Mouse (Mus musculus): Measurements from ENCODE around the gene Spata31d1b. TPM values are rescaled to one million over a fixed set of nuclear protein-coding genes. Genes with fewer than 3 reads are reported as not detected.

The Spata31d1b gene
- polyA plus RNA-seq, 1 experiment = 0.37 TPM

- Histone ChIP-seq H3K4me1 (ENCODE audit: control insufficient read depth, insufficient read depth, low read length) (no peaks in the 10 kb centered on the region), H3K4me3 (ENCODE audit: low read depth, low read length) (no peak overlapping the region), H3K9me3 (replicated peaks; ENCODE audit: control insufficient read depth, insufficient read depth, low read length, poor library complexity, severe bottlenecking) (no peaks in the 10 kb centered on the region), H3K36me3 (ENCODE audit: control insufficient read depth, insufficient read depth, low read length, poor library complexity, severe bottlenecking) (no peaks in the 10 kb centered on the region), H3K9ac (ENCODE audit: low read depth, poor library complexity, severe bottlenecking) (no peak overlapping the region), H3K27me3 (ENCODE audit: control insufficient read depth, insufficient read depth, low read length, poor library complexity, severe bottlenecking) (no peaks in the 10 kb centered on the region), H3K27ac (ENCODE audit: insufficient read depth, low read length) (no peak overlapping the region)
- no peak for TF ChIP-seq EP300 (IDR thresholded peaks at IDR 0.05; ENCODE audit: insufficient read depth, low read depth, low read length)
- no peak for TF ChIP-seq CTCF (IDR thresholded peaks at IDR 0.05; ENCODE audit: low read depth, low read length)
- TF ChIP-seq POLR2A (IDR thresholded peaks at IDR 0.05; ENCODE audit: insufficient read depth, low read length) = no peak
These were observed 22.8 kb upstream of the Spata31d1b start for GRCm38 (mm10) chr13:59689313-59689712.

DNA sequence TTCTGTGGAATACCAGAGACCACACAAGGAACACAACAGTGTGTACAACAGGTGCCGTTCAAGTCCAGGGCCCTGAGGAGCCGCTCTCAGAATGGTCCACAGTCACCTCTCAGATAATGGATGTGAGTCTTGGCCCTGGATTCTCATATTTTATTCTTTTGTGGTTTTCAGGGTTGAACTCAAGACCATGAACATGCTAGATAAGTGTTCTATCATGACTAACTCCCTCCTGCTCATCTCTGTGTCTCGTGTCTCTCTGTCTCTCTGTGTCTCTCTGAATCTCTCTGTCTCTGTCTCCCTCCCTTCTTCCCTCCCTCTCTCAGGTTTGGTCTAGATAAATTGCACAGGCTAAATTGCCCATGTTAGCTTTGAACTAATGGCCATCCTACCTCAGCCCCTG lies 22.2 kb upstream of the Spata31d1b start:
- TF ChIP-seq POLR2A (IDR thresholded peaks at IDR 0.05; ENCODE audit: insufficient read depth, low read length) (no peak), EP300 (IDR thresholded peaks at IDR 0.05; ENCODE audit: insufficient read depth, low read depth, low read length) (no peak), CTCF (IDR thresholded peaks at IDR 0.05; ENCODE audit: low read depth, low read length) (no peak)
- Histone ChIP-seq H3K9ac (ENCODE audit: low read depth, poor library complexity, severe bottlenecking) (no peak overlapping the region), H3K9me3 (replicated peaks; ENCODE audit: control insufficient read depth, insufficient read depth, low read length, poor library complexity, severe bottlenecking) (no peaks in the 10 kb centered on the region), H3K4me1 (ENCODE audit: control insufficient read depth, insufficient read depth, low read length) (no peaks in the 10 kb centered on the region), H3K27ac (ENCODE audit: insufficient read depth, low read length) (no peak overlapping the region), H3K36me3 (ENCODE audit: control insufficient read depth, insufficient read depth, low read length, poor library complexity, severe bottlenecking) (no peaks in the 10 kb centered on the region), H3K27me3 (ENCODE audit: control insufficient read depth, insufficient read depth, low read length, poor library complexity, severe bottlenecking) (no peaks in the 10 kb centered on the region), H3K4me3 (ENCODE audit: low read depth, low read length) (no peak overlapping the region)

- Histone ChIP-seq H3K4me1 (ENCODE audit: control insufficient read depth, insufficient read depth, low read length) (no peaks in the 10 kb centered on the region), H3K36me3 (ENCODE audit: control insufficient read depth, insufficient read depth, low read length, poor library complexity, severe bottlenecking) (no peaks in the 10 kb centered on the region), H3K4me3 (ENCODE audit: low read depth, low read length) (no peak overlapping the region), H3K9ac (ENCODE audit: low read depth, poor library complexity, severe bottlenecking) (no peak overlapping the region), H3K27ac (ENCODE audit: insufficient read depth, low read length) (no peak overlapping the region), H3K9me3 (replicated peaks; ENCODE audit: control insufficient read depth, insufficient read depth, low read length, poor library complexity, severe bottlenecking) (no peaks in the 10 kb centered on the region), H3K27me3 (ENCODE audit: control insufficient read depth, insufficient read depth, low read length, poor library complexity, severe bottlenecking) (no peaks in the 10 kb centered on the region)
- TF ChIP-seq EP300 (IDR thresholded peaks at IDR 0.05; ENCODE audit: insufficient read depth, low read depth, low read length) (no peak), POLR2A (IDR thresholded peaks at IDR 0.05; ENCODE audit: insufficient read depth, low read length) (no peak), CTCF (IDR thresholded peaks at IDR 0.05; ENCODE audit: low read depth, low read length) (peak; percentile 28)
These were observed 21.5 kb upstream of the Spata31d1b start for GRCm38 (mm10) chr13:59690576-59690975.

- no peak overlapping the region for H3K4me3 ChIP-seq (ENCODE audit: low read depth, low read length)
- TF ChIP-seq POLR2A (IDR thresholded peaks at IDR 0.05; ENCODE audit: insufficient read depth, low read length) (no peak), EP300 (IDR thresholded peaks at IDR 0.05; ENCODE audit: insufficient read depth, low read depth, low read length) (no peak), CTCF (IDR thresholded peaks at IDR 0.05; ENCODE audit: low read depth, low read length) (no peak)
- H3K27ac ChIP-seq (ENCODE audit: insufficient read depth, low read length) = no peak overlapping the region
- H3K9me3 ChIP-seq (replicated peaks; ENCODE audit: control insufficient read depth, insufficient read depth, low read length, poor library complexity, severe bottlenecking) = no peaks in the 10 kb centered on the region
- H3K9ac ChIP-seq (ENCODE audit: low read depth, poor library complexity, severe bottlenecking) = no peak overlapping the region
- H3K4me1 ChIP-seq (ENCODE audit: control insufficient read depth, insufficient read depth, low read length) = no peaks in the 10 kb centered on the region
- no peaks in the 10 kb centered on the region for H3K27me3 ChIP-seq (ENCODE audit: control insufficient read depth, insufficient read depth, low read length, poor library complexity, severe bottlenecking)
- H3K36me3 ChIP-seq (ENCODE audit: control insufficient read depth, insufficient read depth, low read length, poor library complexity, severe bottlenecking) = no peaks in the 10 kb centered on the region
These were observed 20.6 kb upstream of the Spata31d1b start for GRCm38 (mm10) chr13:59691478-59691877.

DNA sequence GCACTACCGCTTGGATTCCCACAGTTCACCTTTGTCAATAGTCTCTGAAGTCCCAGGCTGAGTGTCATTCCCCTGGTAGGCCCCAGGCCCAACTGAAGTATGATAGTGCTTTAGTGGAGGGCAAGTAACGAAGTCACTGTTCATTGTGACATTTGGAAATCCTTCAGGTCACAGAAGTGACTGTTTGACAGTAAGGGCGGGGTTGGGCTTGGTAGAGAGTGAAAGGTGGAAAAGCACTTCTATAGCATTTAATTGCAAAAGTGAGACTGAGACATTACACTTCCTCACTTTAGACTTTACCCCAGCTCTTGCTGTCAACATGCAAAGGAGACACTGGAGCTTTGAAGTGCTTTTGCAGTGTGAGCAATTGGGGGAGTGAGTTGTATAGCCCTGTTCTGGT lies 18.1 kb upstream of the Spata31d1b start, which contains the start of gene 4921517D22Rik:
Gene 4921517D22Rik, minus strand, starts transcription at position 101 of the 400 bp plus-strand sequence.
- no peak within 1 kb of the TSS for H3K27ac ChIP-seq (ENCODE audit: insufficient read depth, low read length)
- H3K36me3 ChIP-seq (ENCODE audit: control insufficient read depth, insufficient read depth, low read length, poor library complexity, severe bottlenecking) = no peaks in the 10 kb centered on the region
- no peaks in the 10 kb centered on the region for H3K27me3 ChIP-seq (ENCODE audit: control insufficient read depth, insufficient read depth, low read length, poor library complexity, severe bottlenecking)
- TF ChIP-seq EP300 (IDR thresholded peaks at IDR 0.05; ENCODE audit: insufficient read depth, low read depth, low read length) = no peak
- TF ChIP-seq POLR2A (IDR thresholded peaks at IDR 0.05; ENCODE audit: insufficient read depth, low read length) = no peak
- TF ChIP-seq CTCF (IDR thresholded peaks at IDR 0.05; ENCODE audit: low read depth, low read length) = no peak
- no peak within 1 kb of the TSS for H3K4me3 ChIP-seq (ENCODE audit: low read depth, low read length)
- no peaks in the 10 kb centered on the region for H3K9me3 ChIP-seq (replicated peaks; ENCODE audit: control insufficient read depth, insufficient read depth, low read length, poor library complexity, severe bottlenecking)
- no peaks in the 10 kb centered on the region for H3K4me1 ChIP-seq (ENCODE audit: control insufficient read depth, insufficient read depth, low read length)
- H3K9ac ChIP-seq (ENCODE audit: low read depth, poor library complexity, severe bottlenecking) = no peak within 1 kb of the TSS

- Histone ChIP-seq H3K4me1 (ENCODE audit: control insufficient read depth, insufficient read depth, low read length) (no peaks in the 10 kb centered on the region), H3K9me3 (replicated peaks; ENCODE audit: control insufficient read depth, insufficient read depth, low read length, poor library complexity, severe bottlenecking) (no peaks in the 10 kb centered on the region), H3K36me3 (ENCODE audit: control insufficient read depth, insufficient read depth, low read length, poor library complexity, severe bottlenecking) (no peaks in the 10 kb centered on the region), H3K27ac (ENCODE audit: insufficient read depth, low read length) (no peak overlapping the region), H3K27me3 (ENCODE audit: control insufficient read depth, insufficient read depth, low read length, poor library complexity, severe bottlenecking) (no peaks in the 10 kb centered on the region), H3K4me3 (ENCODE audit: low read depth, low read length) (no peak overlapping the region), H3K9ac (ENCODE audit: low read depth, poor library complexity, severe bottlenecking) (no peak overlapping the region)
- TF ChIP-seq CTCF (IDR thresholded peaks at IDR 0.05; ENCODE audit: low read depth, low read length) (no peak), POLR2A (IDR thresholded peaks at IDR 0.05; ENCODE audit: insufficient read depth, low read length) (no peak), EP300 (IDR thresholded peaks at IDR 0.05; ENCODE audit: insufficient read depth, low read depth, low read length) (no peak)
These were observed 16.3 kb upstream of the Spata31d1b start for GRCm38 (mm10) chr13:59695781-59696180.
